Mouse (Mus musculus) heart, adult 8-10 months (tissue): ENCODE measurements around the gene Stard13. TPM values are rescaled to one million over a fixed set of nuclear protein-coding genes. Genes with fewer than 3 reads are reported as not detected.
A peak's percentile ranks its signal among the peaks of the same experiment; 100 is the strongest.

Source experiments
- DNase-seq: peaks from one replicate; pipeline ENCODE4 v3.0.0; 2022; ENCODE audit warnings: low spot score
- total RNA-seq, 4 experiments: library from RNA; stranded (reverse); gene quantifications; 2 replicates each; pipeline ENCODE4 v1.2.4; 2022

The Stard13 gene
- total RNA-seq, 4 experiments from 2014 or later: 24.3 to 29.4 (median 27.4) TPM

GRCm38 (mm10) chr5:151142671-151143601 is 90.7 kb downstream of the Stard13 start:
- peak; percentile 81 for DNase-seq

DNA sequence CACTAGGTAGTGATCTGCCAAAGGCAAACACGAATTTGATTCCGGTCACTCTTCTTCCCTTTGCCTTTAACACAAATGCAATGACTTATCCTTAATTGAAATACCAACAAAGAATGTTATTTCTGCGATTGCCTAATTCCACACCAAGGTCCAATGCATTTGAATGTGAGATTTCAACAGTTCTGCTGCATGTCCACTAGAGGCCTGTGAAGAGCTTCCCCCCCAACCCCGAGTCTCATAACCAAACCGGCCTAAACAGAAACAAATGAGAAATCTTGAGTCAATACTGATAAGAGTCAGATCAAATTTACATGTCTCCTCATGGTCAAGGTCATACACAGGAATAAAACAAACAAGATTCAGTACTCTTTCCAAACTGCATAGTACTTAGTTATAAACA is 91.4 kb downstream of the Stard13 start:
- DNase-seq: peak; percentile 60

- no peak for DNase-seq
These were observed 95.7 kb downstream of the Stard13 start for GRCm38 (mm10) chr5:151137901-151138300.

GRCm38 (mm10) chr5:151137311-151137710 is 96.3 kb downstream of the Stard13 start:
- no peak for DNase-seq

GRCm38 (mm10) chr5:151135965-151136364 is 97.7 kb downstream of the Stard13 start:
- no peak for DNase-seq

GRCm38 (mm10) chr5:151135078-151135826 is 98.4 kb downstream of the Stard13 start:
- DNase-seq: no peak

DNA sequence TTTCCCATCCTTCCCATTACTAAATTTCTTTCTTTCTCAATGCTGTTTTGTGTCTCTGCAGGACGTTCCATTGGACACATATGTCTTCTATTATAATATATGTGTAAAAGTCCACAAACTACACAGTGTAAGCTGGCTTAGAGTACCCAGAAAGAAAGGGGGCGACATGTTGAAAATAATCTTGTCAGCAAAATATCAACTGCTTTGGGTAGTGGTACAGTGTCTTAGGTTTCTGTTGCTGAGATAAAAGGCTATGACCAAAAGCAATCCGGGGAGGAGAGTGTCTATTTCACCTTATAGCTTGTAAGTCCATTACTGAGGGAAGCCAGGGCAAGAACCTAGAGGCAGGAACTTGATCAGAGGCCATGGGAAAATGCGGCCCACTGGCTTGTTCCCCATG is 99.4 kb downstream of the Stard13 start:
- DNase-seq: no peak

DNA sequence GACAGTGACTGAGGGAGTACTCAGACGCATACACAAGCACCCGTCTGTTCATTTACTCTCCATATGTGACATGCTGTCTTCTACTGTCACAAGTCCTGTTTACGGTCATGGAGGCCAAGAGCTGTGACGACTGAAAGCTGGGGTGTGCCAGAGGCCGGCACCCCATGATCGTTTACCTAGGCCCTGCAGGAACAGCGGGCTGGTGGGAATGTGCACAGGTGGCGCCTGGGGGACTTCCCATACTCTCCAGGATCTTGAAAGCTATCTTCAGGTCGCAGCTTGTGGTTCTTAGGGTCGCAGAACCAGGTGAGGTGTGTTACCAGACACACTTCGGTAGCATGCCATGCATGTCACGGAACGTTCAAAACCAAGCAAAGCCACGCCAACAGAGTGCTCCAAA is 99.9 kb downstream of the Stard13 start:
- no peak for DNase-seq

GRCm38 (mm10) chr5:151129762-151130161 is 103.9 kb downstream of the Stard13 start:
- DNase-seq: peak; percentile 51

DNA sequence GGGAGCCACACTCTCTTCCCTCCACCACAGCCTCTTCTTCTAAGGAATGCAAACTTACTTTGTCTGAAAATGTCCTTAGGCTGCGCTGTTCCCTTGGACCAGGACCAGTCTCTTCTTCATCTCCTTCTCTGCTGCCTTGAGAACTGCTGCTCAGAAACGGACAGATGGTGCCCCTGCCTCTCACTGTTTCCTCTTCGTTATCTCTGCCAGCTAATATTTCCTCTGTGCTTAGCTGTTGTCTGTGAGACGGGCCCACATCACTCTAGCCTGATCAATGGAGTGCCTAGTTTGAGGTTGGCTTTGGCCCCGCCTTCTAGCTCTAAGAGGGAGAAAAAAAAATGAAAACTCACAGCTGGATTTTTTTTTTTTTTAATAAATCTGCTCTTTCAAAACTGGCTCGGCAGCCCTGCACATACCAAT is 106.3 kb downstream of the Stard13 start:
- no peak for DNase-seq

GRCm38 (mm10) chr5:151126608-151127005 is 107.0 kb downstream of the Stard13 start:
- no peak for DNase-seq

DNA sequence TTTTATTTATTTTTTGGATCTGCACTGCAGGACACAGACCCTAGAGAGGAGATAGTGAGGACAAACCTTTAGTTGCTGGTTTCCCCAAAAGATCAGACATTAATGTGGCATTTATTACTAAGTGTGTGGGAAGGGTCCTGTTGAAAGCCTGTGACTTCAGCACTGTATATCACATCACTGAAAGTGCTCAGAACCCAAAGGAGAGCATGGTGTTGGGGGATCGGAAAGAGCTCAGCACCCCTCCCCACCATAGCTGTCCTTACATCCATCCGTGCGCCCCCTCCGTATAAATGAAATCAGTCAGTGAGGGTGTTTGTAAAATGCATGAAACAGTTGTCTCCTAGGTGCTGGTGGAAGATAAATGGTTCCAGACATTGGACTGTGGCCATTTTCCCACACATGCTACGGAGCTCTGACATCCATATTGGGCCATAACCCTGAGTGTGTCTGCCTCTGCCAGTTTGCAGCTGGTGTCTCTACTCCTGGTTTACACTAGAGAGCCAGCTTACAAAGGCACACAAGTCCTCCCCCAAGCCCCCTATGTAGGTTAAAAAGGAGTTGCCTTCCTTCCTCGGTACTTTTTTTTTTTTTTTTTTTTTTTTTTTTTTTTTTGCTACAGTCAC is 107.5 kb downstream of the Stard13 start:
- no peak for DNase-seq

- no peak for DNase-seq
These were observed 115.8 kb downstream of the Stard13 start for GRCm38 (mm10) chr5:151117846-151118245.

DNA sequence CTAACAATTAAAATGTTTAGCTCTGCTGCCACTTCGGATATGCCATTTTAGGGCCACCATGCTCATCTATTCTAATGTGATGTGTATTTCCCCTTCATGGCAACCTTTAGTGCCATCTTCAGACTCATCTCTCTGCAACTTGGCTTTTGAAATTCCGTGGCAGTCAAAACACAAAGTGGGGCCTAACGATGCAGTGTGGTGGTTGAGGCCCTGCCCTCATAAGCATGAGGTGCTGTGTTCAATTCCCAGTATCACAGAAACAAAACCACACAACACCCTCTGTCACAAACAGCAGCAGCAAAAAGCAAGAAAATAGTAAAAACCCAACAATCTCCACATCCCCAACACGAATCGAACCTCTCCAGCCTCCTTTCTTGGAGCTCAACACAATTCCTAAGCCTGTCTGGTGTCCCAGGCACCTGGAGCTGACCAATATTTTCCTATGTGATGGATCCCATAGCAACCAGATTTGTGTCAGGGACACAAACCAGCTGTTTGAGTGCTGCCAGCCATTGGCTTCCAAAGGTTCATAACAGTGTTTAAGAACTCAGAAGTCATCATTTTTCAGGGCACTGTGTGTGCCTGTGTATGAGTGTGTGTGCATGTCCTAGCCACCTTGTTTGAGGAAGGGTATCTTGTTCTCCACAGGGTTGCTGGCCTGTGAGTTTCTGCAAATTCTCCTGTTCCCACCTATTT is 117.3 kb downstream of the Stard13 start:
- no peak for DNase-seq

DNA sequence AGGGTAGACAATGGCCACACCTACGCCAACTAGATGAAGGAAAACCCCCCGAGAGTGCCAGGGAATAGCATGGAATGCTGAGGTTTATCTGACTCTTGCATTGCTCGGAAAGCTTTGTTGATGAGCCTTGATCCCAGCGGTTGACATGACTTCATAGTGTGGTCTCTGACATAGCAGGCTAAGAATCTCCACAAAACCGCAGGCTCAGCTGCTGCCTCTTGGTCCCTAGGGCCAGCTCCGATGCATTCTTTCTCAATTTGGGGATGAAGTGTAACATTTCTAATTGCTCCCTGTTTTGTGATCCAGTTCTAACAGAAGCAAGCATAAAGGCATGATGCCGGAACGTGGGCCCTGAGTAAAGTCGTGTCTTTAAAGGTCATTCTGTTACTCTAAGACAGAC is 120.9 kb downstream of the Stard13 start:
- peak; percentile 40 for DNase-seq

DNA sequence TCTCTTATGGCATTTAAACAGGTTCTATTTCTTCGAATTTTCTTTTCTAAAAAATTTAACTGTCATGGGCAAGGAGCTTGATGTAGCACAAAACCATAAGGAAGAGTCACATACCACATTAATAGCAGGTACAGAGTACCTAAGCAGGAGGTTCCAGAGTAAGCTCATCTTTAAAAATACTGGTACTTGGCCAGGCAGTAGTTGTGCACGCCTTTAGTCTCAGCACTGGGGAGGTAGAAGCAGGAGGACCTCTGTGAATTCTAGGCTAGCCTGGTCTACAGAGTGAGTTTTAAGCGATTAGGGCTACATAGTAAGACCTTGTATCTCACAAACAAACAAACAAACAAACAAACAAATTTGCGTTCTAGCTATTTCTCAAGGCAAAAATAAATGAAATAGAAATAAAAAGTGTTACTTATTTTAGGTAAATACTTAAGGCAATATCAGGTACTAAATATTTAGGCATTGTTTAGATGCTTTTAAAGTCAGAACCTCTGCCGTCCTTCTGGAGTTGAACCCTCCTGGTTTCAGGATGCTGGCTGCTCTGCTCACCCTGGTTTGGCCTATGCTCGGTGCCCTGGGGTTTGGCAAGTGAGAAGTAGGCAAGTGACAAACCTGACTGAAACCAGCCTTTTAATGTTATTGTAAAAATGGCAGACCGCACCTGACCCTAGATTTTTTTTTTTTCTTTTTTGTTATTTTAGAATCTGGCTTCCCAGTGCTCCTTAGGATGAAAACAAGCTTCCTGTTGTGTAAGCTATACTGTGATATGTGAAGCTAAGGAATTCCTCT is 122.4 kb downstream of the Stard13 start:
- DNase-seq: no peak

- DNase-seq: peak; percentile 68
These were observed 123.2 kb downstream of the Stard13 start for GRCm38 (mm10) chr5:151110461-151110908.

DNA sequence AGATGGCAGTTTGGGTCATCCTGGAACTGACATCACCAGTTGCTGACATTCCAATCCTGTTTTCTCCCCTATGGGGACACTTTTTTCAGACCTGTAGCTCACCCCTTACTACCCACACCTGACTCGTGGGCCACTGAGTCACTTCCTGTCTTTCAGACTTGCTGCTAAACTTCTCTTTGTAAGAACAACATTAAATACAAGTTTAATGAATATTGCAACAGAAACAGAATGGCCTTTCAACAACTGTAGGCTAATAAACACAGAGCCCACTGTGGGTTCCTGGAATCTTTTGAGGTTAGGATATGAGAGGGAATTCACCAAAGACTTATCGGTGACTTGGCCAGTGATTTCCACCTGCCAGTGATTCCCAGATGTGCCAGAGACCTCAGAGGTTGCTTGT is 123.8 kb downstream of the Stard13 start:
- DNase-seq: no peak

DNA sequence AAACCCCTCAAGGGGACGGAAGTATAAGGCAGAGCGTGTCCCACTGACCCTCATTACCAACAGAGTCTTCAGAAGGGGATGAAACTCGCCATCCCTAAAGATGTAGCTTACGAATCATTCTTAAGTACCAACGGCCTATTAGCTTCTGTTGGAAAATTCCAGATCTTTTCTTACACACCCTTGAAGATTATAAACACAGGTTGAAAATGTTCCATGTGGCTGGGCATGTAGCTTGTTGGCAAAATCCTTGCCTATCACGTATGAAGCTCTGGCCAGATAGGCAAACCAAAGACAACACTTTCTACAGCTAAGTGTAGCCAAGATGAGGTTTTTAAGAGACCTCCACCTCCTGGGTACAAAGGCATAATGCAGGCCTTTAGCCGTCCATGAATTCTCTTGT is 124.7 kb downstream of the Stard13 start:
- no peak for DNase-seq

GRCm38 (mm10) chr5:151108291-151108897 is 125.2 kb downstream of the Stard13 start:
- DNase-seq: peak; percentile 26
